Mouse (Mus musculus) erythroid progenitor cell, adult 5-6 weeks (primary cell): ENCODE measurements around the gene Syt13. TPM values are rescaled to one million over a fixed set of nuclear protein-coding genes. Genes with fewer than 3 reads are reported as not detected.

ENCODE experiments used
- ATAC-seq: replicated peaks from 2 replicates; pipeline ENCODE4 v1.8.0; 2016; ENCODE audit warnings: moderate number of reproducible peaks, mild to moderate bottlenecking, moderate TSS enrichment, inconsistent platforms; ENCODE audit not compliant: poor library complexity, low FRiP score, severe bottlenecking
- total RNA-seq, 2 experiments: library from RNA; stranded (forward) in 1 of 2; stranded (reverse) in 1 of 2; fragments of 150-400 nt in 1 of 2; fragments of 186-747, 209-891 nt in 1 of 2; gene quantifications; 2 replicates each; pipeline versions ENCODE4 v1.2.3 to v1.2.4; 2015 to 2017; ENCODE audit warnings: low replicate concordance in 2 of 2

The Syt13 gene
- total RNA-seq, 2 experiments from 2014 or later, result not detected

DNA sequence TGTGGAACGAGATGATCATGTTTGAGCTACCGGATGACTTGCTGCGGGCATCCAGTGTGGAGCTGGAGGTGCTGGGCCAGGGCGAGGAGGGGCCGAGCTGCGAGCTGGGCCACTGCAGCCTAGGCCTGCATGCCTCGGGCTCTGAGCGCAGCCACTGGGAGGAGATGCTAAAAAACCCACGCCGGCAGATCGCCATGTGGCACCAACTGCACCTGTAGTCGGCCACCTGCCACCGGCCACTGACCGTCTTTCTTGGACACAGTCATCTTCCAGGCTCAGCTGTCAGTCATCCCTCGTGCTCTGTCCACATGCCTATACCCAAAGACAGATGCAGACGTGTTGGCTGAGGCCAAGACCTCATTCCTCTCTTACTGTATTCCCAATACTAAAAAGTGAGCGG is 38.6 kb downstream of the Syt13 start:
- ATAC-seq, result no peak

DNA sequence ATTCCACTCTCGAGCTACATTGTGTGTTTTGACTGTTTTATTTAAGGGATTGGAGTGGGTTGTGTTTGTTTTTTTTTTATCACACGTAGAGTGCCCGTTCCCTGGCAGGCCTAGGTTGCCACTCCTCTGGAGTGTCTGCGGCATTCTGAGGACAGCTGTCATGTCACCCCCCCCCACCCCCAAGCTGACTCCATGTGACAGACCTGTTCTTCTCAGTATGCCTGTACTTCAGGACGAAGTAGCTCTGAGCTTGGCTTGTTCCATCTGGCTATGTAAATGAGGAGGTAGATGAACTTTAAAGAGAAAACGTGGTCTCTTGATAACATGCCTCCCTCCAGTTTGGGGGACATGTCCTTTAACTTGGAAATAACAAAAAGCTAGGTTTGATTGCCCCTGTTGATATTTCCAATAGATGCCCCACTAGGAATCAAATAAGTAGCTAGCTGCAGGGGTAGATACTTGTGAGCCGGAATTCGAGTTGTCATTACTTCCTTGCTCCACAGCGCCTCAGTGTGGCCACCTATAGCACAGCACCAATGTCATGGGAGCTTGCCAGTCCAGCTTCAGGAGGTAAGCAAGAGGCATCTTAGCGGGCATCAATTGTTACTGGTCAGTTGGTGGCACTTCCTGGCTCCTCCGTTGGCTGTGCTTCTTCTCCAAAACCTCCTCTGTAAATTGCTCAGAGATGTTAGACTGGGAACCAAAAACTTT is 39.7 kb downstream of the Syt13 start:
- no peak for ATAC-seq

DNA sequence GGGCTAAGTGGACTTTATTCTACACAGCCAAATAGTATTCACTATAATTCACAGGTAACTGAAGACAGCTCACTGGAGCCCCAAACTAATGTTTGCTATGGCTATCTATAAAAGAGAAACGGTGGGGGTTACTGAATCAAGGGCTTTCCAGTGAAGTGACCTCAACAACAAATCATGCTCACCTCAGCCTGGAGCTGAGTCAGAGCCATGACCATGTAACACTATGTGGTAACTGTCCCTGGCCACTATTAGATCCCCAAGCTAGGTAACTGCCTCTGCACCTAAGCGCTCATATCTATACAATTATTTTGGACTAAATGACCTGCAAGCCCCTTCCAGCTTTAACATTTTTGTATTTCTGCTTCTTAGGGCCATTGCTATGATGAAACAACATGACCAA is 42.0 kb downstream of the Syt13 start:
- no peak for ATAC-seq

DNA sequence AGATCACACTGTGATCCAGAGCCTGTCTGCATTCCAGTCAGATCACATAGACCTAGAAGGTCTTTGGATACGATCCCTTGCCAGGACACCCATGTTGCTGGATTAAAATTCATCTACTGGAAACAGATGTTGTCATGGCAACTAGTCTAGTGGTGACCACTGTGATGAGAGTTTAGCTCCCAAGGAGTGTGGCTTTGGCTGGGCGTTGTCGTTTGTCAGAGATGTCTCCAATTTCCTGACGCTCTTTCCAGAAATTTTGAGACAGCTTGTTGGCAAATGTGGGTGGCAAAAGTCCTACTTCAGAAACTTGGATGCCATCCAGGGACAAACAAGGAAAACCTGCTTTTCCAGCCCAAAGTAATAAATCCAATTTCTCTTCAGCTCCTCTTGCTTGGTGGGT is 43.7 kb downstream of the Syt13 start:
- ATAC-seq, result no peak

DNA sequence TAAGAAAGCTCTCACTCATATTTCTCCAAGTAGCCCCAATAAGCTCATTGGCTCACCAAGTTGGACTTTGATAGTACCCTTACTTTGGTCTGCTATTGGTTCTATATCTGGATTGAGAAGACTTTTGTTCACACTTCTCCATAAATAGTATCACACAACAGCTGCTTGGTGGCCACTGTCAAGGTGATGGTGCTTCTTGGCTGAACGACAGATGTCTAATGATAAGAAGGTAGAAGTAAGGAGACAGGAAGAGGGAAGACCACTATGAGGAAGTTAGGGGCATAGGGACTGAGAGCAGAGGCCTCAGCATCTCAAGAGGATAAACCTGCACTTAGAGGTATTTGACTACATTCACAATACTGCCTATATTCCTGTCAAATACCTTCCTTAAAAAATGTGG is 49.4 kb downstream of the Syt13 start:
- ATAC-seq, result no peak

DNA sequence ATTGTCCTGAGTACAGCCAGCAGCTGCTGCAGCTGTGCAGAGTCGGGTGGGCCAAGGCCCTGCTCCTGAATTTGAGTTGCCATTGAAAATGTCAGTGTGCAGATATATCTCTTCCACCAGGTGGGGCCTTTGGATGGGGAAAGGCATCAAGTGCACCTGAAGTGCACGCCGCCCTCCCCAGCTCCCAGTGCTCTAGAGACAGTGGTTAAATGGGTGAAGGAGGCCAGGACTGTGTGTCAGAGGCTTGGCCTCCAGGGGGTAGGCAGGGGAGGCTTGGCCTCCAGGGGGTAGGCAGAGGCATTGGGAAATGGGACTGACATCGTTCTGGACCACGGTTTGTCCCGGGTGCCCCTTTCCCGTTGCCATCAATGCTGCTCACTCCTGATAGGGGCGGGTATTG is 51.4 kb downstream of the Syt13 start:
- ATAC-seq, result no peak

DNA sequence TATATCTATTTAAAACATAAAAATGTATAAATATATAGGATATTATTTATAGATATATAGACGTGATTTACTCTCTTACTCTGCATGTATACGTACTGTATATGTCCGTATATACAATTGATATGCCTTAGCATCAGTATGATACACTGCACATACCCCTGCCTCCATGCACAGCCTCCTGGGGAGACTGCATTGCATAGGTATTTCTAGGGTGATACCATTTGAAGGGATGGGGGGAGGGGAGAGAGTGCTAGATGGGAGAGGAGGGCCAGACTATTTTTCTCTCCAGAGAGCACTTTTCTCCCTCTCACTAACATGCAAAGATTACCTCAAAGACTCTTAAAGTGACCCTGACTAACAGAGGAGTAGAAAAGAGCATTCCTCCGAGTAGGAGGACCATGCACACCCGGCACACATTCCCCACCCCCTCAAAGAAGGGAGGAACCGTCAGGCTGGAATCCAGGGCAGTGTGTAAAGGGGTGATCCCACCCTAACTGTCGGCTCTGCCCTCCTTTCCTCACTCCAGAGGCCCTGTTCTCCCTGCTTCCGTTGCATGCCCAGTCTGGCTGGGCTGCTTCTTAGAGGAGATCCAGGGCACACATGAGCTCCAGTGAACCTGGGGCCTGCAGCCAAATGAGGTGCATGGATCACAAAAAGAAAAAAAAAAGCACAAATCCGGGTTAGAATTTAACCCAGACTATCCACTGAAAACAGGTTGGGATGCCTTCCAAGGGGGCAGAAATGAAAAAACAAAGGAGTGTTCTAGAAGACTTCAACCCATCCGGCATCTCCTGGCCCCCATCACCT is 52.3 kb downstream of the Syt13 start:
- ATAC-seq, result no peak

DNA sequence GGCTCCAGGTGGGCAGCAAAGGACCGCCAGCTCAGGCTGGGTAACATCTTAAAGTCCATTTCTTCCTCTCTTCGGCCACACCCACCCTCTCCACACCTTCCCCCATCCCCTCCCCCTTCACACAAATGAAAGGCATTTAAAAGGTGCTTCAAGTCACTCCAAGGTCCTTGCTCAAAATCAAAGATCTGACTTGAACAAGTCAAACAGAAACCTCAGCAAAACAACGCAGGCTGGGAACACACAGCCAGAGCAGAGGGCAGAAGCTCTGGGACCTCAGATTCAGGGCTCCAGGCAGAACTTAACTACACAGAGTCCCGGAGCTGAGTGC is 52.9 kb downstream of the Syt13 start:
- no peak for ATAC-seq

DNA sequence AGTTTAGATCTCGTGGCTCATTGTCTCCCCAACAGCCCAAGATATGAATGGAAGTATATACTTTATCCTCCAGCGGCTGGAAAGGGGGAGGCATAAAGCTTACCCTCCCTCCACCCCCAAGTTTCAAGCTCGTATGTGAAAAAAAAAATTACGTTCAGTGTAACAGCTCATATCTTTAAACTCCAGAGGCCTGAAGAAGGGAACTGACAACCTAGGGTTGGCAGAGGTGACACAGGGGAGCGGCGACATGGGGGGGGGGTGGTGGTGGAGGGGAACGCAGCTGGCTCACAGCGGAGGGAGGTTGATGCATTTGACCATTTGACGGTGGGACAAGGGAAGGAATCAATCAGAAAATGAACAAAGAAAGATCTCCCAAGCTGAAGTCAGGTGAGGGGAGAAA is 56.2 kb downstream of the Syt13 start:
- ATAC-seq, result no peak

DNA sequence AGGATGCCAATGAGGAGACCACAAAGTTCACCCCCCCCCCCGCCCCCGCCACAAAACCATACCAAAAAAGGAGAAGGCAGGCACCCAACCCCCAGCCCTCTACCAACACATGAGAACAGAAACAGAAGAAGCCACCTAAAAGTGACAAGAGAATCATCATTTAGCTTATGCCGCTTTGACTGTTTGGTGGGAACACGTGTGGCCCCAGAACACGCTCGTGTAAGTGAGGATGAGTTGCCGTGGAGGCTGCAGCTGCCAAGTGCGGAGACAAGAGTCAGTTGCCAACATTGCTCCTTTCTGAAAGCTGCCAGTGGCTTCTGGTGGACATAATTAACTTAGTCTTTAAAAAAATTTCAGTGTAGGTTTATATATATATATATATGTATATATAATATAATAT is 56.6 kb downstream of the Syt13 start:
- no peak for ATAC-seq

DNA sequence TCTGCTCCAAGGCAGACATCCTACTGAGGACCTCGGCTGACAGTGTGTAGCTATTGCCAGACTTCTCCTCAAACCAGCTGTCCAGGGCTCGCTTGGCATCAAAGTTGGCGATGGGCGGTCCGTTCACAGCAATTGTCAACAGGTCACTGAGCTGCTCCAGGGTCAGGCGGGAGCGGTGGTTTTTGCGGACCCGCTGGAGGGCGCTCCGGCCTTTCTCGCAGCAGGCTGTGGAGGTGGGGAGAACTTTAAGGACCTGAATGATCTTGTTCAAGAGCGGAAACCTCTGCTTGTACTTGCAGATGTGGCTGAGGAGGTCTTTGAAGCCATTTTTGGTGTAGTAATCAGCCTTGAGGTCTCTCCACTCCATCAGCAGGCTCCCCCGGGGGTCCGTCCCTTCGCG is 57.2 kb downstream of the Syt13 start:
- no peak for ATAC-seq

DNA sequence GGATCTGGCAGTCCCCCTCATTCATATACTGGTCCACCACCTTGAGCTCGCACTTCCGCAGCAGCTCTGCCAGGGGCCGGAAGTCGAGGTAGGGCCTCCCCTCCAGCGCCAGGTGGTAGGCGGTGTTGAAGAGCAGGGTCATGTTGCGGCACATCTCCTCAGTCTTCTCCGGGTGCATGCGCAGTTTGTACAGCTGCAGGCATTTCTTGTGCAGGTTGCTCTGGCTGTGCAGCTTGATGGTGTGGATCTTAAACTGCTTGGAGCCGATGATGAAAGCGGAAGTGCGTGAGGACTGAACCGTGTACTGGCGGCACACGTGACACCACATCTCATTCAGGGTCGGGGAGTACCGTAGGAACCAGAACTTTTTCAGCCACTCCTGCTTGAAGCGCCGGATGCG is 58.7 kb downstream of the Syt13 start:
- no peak for ATAC-seq

DNA sequence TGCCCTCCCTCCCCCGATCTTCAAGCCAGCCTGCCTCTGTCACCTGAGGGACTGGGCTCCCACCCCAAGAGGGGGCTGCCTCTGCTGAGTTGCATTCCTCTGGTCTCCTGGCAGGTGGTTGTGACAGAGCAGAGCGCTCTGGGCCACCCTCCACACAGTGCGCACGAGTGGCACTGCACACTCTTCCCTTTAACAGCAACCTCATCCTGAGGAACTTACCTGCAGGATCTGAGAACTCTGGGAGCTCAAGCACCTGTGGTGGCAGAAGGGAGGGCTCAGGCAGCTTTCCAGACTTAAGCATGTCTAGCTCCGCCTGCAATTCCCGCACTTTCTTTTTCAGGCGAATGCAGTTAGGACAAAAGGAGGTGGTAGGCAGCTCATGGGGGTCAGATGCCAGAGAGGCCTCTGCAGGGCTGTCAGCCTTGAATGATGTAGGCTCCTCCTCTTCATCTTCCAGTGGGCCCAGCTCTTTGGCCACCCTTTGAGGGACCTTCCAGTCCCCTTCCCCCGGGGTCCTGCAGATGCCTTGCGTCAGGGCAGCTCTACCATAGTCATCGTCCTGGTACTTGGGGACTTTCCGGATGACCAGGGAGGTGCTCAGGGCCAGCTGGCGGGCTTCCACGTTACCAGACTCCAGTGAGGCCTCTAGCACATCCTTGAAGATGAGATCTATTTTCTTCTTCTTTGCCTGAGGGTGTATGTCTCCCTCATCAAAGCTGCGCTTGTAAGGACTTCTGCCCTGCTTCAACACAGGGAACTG is 60.3 kb downstream of the Syt13 start:
- ATAC-seq, result no peak

DNA sequence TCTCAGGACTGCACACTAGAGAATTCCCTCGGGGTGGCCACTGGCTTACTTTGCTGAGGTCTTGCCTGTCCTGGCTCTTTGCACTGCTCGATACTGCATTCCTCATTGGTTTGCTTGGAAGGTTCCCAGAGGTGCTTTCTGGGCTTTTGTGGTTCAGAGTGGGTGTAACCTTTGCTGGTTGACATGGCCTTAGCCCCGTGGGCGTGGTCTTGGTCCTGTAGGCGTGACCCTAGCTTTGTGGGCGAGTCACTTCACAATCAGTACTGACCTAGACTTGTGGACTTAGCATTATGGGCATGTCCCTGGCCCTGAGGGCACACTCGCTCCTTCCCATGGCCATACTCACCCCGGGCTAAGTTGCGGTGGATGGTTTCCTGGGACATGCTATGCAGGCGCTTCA is 65.3 kb downstream of the Syt13 start:
- ATAC-seq, result no peak

DNA sequence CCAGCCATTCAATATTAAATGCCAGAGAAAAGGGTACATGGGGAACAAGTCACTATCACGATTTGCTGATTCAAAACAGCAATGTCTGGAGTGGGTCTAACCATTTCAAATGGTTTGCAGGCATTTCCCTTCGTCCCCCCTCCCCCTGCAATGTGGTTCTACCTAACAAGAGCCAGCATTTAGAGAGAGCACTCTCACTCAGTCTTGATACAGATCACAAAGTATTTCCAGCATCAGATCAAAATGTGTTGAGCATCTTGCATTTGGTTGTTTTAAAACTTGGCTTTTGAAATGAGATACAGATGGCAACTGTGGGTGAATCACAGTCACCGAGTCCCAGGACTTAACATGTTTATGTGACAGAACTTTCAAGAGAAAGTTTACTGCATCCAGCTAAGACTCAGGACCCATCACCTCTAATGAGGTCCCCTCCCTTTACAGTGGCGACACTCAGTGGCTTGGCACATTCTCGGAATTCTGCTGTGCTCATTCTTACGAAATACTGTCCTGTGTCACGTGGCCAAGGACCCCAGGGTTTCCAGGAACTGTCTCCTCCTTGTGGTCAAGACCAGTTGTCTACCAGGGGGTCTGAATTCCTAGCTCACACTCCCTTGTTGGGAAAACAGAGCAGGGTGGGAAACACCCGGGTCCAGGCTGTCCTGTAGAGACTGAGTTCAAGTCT is 67.8 kb downstream of the Syt13 start:
- no peak for ATAC-seq

DNA sequence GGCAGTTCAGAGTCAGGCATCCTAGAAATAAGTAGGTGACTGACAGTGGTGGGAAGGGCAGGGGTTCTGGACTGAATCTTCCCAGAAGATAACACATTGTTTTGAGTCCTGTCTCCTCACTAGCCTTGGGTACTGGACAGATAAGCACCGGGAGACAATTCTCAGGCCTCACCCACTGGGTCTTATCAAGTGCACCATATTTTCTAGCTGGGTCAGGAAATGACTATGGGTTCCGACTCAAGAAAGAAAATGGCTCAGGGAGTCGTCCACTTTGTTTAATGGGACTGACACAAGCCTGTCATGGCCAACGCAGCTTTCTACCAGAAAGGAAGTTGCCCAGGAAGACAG is 68.3 kb downstream of the Syt13 start:
- ATAC-seq, result peak; percentile 59

DNA sequence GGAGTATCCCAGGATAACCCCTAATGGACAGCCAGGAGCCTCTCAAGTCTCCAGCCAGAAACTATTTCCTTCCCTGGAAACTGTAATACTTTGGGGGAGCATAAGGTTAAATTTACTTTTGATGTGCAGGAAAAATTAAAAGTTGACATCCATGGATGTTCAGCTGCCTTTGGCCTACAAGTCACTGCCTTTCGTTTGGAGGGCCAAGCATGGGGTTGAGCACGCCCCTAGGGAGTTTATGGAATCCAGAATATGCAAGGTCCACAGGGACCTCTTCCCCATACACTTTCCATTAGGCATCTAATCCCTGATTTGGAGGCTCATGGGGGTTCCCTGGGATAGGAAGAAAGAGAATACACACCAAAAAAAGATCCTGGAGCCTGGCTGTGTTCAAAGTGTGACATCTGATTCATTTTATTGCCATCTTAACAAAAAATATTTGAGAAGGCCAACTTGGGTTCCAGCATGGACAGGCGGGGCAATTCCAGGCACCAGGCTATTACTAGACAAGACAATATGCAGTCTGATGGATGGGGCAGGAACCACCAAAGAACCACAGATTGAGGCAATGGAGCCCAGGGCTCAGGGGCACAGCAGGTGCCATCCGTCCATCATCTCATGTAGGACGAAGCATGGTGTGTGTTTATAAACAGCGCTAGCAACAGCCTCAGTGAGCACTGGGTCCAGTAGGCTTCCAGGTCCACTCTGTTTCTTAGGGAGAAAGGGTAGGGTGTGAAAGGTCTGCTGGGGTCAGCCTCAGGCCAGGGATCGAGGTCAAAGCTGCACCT is 69.6 kb downstream of the Syt13 start:
- no peak for ATAC-seq

DNA sequence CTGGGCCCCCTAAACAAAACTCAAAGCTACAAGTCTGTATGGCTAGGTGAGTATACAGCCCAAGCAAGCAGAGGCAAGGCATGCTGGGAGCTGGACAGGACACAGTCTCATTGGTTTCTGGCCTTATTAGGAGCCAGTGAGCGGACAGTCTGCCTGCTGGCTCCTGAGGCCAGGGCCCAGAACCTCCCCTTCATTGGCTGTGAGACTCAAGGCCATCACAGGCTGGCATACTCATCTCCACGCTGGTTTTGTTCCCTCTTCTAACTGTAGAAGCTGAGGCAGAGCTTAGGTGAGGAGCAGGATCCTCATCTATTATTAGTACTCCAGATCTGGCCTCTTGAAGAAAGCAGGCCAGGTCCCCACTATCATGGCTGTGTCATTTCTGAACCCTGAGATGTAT is 70.3 kb downstream of the Syt13 start:
- no peak for ATAC-seq

DNA sequence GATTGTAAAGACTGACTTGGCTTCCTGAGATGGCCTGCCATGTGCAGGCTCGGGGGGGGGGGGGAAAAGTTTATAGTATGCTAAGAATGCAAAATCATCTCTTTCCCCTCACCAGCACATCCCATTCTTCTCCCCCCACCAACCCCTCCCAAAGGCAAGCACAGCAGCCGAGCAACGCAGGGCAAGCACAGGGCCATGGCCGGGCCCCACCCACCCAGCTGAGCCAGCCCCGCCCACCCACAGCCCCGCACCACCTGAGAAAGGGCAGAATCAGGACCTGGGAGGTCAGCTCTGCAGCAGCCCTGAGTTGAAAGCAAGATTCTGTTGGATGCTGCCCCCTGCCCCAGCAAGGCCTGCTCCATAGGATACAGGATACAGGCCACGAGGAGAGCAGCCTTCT is 70.7 kb downstream of the Syt13 start:
- no peak for ATAC-seq

DNA sequence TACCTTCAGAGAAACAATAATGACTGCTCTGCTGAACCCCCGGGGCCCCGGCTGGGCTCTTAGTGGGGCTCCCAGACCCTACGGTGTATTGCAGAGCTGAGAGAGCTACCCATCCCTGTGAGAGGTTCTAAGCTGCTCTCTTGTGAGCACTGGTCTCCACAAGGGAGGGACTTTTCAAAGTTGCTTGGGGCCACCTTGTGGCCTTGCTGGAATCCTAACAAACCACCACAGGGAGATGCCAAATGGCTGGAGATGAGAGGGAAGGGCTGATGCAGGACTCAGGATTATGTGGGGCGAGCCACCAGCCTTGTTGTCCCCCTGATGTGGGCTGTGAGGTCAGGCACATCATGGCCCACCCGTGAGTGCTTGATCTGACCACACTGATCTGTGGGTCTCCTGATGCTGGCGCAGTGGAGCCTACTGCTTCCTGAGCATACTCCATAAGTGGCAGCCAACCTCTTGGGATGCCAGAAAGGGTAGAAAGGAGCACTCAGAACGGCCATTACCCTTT is 72.3 kb downstream of the Syt13 start:
- no peak for ATAC-seq
